Mouse (Mus musculus) gastrocnemius, adult 2 months (tissue): ENCODE results near the gene Suox. TPM values are rescaled to one million over a fixed set of nuclear protein-coding genes. Genes with fewer than 3 reads are reported as not detected.

Experiments used
- DNase-seq: peaks from one replicate; pipeline ENCODE4 v3.0.0; 2022
- H3K27ac ChIP-seq: fragments of 200-600 bp; 2 replicates; pipeline ENCODE4 v1.8.1; 2022; ENCODE audit warnings: mild to moderate bottlenecking
- H3K4me3 ChIP-seq: fragments of 200-600 bp; 2 replicates; pipeline ENCODE4 v1.8.1; 2022; ENCODE audit warnings: mild to moderate bottlenecking, moderate library complexity
- CTCF ChIP-seq: fragments of 200-600 bp; IDR thresholded peaks from 2 replicates; pipeline ENCODE4 v1.8.1; 2022; ENCODE audit warnings: antibody characterized with exemption, mild to moderate bottlenecking, moderate library complexity
- intact Hi-C: fragments of 180-260 bp; cut with DNase I; formaldehyde crosslinking; loops from one replicate; pipeline ENCODE4 v1.15.1; 2025
- total RNA-seq, 2 experiments: library from RNA; stranded (reverse); gene quantifications; 2 replicates each; pipeline ENCODE4 v1.2.3; 2021

Gene Suox
- total RNA-seq, 2 experiments from 2014 or later, result 22.5 to 27.7 TPM

DNA sequence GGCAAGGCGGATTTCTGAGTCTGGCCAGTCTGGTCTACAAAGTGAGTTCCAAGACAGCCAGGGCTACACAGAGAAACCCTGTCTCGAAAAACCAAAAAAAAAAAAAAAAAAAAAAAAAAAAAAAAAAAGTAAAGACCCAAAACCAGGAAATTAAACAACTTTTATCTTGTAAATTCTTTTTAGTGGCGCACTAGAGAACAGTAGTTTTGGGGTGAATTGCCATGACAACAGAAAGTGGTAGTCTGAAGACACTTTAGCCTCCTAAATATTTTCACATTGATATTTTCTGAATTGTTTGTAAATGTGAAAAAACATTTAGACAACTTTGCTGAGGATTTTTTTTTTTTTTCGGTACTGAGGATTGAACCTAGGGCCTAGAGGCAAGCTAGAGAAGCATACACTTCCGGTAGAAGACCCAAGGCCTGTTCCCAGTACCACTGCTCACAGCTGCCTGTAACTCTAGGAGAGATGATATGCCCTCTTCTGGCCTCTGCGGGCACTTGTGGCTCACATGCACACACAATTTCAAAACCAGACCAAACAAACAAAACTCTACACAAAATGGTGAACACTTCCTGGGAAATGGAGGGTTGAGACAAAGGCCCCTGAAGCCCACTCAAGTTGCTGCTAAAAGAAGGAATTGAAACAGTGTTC is 23.3 kb upstream of the Suox start:
- Histone ChIP-seq H3K4me3 (peak overlapping the region; percentile 72), H3K27ac (peak overlapping the region; percentile 91)
- DNase-seq, result no peak
- TF ChIP-seq CTCF, result no peak
- intact Hi-C loops, result no loop called here

DNA sequence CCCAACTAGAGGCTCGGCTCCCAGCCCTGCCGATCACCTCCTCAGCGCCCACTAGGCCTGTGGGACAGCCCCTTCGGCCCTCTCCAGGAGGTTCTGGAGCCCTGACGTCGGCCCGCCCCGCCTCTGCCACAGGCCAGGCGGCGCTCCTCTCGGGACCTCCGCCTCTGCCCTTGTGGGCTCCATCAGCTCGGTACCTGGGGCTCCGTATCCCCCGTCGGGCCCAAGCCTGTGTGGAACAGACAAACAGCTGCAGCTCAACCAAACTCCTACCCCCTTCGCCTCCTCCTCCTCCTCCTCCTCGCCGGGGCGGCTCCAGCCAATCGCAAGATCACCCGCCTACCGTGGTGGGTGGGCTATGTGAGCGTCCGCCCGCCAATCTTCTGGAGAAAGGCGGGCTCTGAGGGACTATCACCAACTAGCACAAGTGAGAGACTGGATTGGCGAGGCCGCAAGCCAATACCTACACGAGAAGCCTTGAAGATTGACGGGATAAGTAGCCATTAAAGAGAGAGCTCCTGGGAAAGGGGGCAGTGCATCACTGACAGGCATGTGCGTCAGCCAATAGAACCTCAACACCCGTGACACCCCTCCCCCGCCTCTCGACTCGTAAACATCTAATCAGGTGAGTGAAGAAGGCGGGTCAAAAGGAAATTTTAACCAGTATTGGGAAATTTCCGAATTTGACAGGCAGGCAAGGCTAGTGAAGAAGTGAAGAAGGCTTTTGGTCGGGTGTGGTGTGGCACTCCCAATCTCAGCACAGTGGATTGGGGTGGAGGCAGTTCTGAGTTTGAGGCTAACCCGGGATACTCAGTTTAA is 22.3 kb upstream of the Suox start, which contains the start of gene Rab5b:
Gene Rab5b (minus strand): TSS at position 273 of the 816 bp plus-strand sequence.
- intact Hi-C loops, result no loop called here
- DNase-seq, result peak; percentile 99

DNA sequence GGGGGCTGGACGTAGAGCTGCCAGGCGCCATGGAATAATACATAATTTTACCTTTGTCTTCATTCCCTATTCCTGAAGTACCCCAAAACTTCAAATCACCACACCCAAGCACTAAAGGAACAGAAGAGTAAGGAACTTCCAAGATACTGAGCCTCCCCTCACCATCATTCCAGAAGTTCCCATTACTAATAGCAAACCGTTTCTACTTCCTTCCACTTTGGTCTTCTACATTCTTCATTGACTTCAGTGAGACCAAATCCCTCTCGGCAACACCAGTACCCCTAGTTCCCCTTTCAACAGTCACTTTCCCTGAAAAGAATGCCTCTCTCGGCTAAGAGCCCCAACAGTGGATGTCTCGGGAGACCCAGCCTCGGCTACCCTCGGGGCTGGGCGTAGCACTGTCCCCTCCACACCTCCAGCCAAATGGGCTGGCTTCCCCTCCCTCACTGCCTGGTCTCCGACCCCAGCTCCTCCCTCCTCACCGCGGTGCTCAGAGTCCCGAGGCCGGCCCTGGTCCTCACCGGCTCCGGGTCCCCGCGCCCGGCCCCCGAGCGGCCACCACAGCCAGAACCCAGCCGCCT is 21.6 kb upstream of the Suox start:
- DNase-seq, result no peak
- TF ChIP-seq CTCF, result no peak
- H3K4me3 ChIP-seq, result peak overlapping the region; percentile 93
- intact Hi-C loops, result no loop called here
- H3K27ac ChIP-seq, result peak overlapping the region; percentile 95

More for the DNA sequence above, 22.3 kb upstream of the Suox start, which contains the start of gene Rab5b:
- TF ChIP-seq CTCF, result no peak
- Histone ChIP-seq H3K27ac (peak within 1 kb of the TSS; percentile 95), H3K4me3 (peak within 1 kb of the TSS; percentile 93)

DNA sequence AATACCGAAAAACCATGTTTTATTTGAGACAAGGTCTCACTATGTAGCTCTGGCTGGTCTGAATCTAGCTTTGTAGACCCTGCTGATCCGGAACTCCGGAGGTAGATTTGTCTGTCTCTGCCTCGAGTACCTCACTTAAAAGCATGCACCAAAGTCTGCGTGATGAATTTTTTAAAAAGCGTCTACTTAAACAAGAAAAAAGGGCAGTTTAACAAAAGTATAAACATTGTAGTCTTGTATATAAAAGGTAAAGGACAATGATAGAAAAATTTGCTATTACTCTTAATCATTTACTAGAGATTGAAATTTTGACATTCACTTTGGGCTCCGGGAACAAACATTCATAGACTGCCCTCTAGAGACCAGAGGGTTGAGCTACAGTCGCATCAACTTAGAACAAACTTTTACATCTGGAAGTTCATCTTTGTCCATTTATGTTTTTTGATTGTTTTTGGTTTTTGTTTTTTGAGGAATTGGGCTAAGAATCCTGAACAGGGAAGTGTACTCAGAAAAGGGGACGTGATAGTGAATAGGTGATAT is 666 bp upstream of the Suox start:
- H3K4me3 ChIP-seq, result peak overlapping the region; percentile 83
- peak overlapping the region; percentile 93 for H3K27ac ChIP-seq
- intact Hi-C loops, result loop anchor here (5.0 kb wide), 3 partner anchors 47 to 107 kb away; partner anchors contain the start of genes Pa2g4 and Rps26
- no peak for DNase-seq
- TF ChIP-seq CTCF, result peak; percentile 81

DNA sequence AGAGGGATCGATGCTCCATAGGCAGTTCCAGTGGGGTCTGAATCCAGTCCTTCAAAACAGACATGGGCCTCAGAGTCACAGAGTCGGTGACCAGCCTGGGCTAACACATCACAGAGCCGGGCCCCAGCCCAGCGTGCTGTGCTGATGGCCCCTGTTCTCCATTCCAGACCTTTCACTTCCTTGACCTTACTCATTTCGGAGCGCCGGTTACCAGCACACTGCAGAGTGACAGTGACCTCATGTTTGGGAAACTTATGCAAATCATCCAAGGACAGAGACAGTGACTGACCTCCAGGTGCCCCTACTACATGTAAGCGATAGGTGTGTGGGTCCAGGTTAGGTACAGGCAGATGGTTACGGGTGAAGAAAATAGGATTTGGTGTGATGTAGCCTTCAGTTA is 2.7 kb downstream of the Suox start:
- DNase-seq, result no peak
- TF ChIP-seq CTCF, result no peak
- H3K27ac ChIP-seq, result no peak overlapping the region
- intact Hi-C loops, result loop anchor here (5.0 kb wide), 3 partner anchors 44 to 104 kb away; partner anchors contain the start of genes Pa2g4 and Rps26
- H3K4me3 ChIP-seq, result no peak overlapping the region

DNA sequence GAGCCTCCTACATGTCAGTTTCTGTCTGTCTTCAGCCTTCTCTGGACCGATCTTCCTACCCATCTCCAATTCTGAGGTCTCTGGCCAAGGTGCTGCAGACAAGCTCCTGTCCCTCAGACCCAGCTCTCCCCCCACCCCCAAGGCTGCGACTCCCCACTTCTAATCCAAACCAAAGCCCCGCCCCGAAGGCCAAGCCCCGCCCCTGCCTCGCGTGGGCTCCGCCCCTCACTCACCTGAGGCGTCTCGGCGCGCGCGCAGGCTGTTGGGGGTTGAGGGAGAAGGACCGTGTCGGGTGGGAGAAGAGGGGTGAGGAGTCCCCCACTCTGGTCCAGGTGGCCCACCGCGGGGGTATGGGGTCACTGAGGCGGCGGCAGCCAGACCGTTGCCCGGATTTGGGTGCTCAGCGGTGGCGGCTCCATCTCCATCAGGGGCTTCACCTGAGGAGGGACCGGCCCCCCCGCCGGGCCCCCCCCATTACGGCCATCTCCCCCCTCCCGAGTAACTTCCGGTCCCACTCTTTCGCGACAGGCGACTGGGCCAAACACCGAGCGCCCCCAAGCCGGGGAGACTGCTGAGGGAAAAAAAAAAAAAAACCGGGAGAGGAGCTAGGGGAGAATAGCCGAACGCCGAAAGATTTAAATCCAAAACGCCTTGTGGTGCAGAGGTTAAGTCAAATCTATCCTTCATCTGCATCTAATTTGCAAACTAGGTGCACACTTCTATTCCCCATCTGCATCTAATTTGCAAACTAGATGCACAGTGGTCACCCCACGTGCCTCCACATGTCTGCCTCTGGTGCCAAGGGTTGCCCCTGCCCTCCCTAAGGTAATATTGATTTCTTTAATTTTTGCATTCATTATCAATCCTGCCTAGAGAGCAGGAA is 4.8 kb downstream of the Suox start:
- peak overlapping the region; percentile 72 for H3K4me3 ChIP-seq
- peak; percentile 46 for DNase-seq
- no peak overlapping the region for H3K27ac ChIP-seq
- intact Hi-C loops, result no loop called here
- TF ChIP-seq CTCF, result no peak

DNA sequence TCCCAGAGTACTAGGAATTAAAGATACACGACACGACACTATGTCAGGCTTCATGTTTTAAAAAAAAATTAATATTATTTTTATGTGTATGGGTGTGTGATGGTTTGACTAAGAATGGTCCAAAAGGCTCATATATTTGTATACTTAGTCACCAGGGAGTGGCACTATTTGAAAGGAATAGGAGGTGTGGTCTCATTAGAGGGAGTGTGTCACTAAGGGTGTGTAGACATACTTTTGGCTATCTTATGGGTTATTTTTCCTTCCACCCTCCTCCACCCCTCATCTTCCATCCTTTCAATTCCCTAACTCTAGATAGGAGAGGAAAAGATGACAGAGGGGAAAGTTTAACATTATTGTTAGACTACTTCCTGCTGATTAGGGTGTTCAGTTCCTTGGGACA is 8.1 kb downstream of the Suox start:
- Histone ChIP-seq H3K4me3 (no peak overlapping the region), H3K27ac (no peak overlapping the region)
- intact Hi-C loops, result no loop called here
- no peak for DNase-seq
- TF ChIP-seq CTCF, result no peak

DNA sequence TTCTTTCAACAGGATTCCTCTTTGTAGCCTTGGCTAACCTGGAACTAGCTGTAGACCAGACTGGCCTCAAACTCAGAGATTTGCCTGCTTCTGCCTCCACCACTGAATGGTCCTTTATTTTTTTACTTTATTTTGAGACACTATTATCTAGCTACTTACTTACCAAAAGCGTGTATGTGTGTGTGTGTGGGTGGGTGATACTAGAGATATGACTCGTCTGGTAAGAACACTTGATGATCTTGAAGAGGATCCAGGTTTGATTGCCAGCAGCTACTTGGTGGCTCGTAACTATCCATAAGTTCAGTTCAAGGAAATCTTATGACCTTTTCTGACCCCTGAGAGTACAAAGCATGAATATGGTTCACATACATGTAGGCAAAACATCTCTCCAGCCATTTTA is 8.6 kb downstream of the Suox start:
- no peak overlapping the region for H3K4me3 ChIP-seq
- DNase-seq, result no peak
- intact Hi-C loops, result no loop called here
- no peak overlapping the region for H3K27ac ChIP-seq
- TF ChIP-seq CTCF, result no peak

DNA sequence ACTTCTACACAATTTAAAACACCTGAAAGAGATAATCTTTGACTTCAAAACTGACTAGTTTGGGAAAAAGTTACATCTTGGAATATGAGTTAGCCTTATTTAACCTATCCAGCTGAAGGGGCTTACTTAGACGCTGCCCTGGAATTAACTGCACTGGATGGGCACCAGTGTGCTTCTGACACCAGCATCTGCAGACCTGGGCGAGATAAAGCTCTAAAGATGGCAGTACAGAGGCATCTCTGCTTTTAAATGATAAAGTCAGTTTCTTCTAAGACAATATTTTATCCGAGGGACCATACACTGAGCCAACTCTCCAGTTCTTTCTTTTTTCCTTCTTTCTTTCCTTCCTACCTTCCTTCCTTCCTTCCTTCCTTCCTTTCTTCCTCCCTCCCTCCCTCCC is 9.1 kb downstream of the Suox start:
- Histone ChIP-seq H3K4me3 (no peak overlapping the region), H3K27ac (no peak overlapping the region)
- intact Hi-C loops, result no loop called here
- no peak for TF ChIP-seq CTCF
- no peak for DNase-seq

DNA sequence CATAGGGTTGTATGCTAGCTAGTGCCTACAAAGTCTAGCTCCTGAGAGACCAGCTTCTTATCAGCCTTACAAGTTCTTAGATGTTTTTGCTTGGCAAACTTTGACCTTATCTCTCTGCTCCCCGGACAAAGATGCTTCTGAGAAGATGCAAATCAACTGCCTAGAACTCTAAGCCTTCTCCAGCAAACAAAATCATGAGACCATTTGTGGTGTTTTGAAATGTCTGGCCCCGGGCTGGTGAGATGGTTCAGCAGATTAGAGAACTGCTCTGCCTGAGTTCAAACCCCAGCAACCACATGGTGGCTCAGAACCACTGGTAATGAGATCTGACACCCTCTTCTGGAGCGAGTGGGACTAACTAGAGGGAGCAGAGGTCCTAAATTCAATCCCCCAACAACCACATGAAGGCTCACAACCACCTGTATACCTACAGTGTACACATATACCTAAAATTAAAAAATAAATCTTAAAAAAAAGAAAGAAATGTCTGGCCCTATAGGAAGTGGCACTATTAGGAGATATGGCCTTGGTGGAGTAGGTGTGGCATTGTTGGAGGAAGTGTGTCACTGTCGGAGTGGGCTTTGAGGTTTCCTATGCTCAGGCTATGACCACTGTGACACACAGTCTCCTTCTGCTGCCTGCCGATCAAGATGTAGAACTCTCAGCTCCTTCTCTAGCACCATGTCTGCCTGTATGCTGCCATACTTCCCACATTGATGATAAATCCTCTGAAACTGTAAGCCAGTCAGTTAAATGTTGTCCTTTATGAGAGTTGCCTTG is 10.2 kb downstream of the Suox start:
- intact Hi-C loops, result no loop called here
- no peak for TF ChIP-seq CTCF
- no peak overlapping the region for H3K27ac ChIP-seq
- no peak for DNase-seq
- H3K4me3 ChIP-seq, result no peak overlapping the region

DNA sequence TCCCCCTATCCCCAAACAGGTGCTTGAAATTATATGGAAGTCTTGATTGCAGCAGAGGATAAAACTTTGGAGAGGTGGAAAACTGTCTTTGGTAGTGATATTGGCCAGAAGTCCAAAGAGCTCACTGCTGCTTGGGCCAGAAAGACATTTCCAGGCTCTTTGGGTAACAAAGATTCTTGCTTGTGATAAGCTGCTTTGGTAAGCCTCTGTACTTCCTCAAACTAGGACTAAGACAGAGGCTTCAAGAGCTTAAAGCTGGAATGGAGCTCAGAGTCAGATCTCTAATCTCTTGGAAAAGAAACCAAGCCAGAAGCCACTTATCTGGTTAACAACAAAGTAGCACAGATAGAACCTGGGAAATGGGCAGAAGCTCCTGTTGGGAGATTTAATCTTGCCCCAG is 11.4 kb downstream of the Suox start:
- no peak for DNase-seq
- intact Hi-C loops, result no loop called here
- Histone ChIP-seq H3K27ac (no peak overlapping the region), H3K4me3 (no peak overlapping the region)
- TF ChIP-seq CTCF, result no peak

DNA sequence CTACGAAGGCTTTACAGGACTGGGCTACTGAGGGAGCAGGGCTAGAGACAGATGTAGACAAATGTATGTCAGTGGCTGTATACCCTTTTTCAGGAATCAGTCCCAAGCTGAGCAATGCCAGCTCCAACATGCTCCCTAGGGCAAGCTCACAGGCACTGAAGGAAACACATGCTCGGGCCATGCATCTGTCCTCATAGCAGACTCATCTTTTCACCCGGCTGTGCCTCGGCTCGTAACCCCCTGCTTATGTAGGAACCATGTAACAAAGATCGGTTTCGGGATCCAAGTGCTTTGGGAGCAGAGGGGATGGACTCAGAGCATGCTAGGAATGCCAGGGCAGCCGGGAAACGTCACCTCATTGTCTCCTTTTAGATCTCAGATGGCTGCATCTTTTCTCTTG is 14.4 kb downstream of the Suox start:
- no peak for DNase-seq
- intact Hi-C loops, result no loop called here
- no peak for TF ChIP-seq CTCF
- H3K27ac ChIP-seq, result no peak overlapping the region
- no peak overlapping the region for H3K4me3 ChIP-seq
